Mouse (Mus musculus) embryonic facial prominence, embryonic 10.5 days (tissue): Measurements from ENCODE around the gene Pde4d. TPM values are rescaled to one million over a fixed set of nuclear protein-coding genes. Genes with fewer than 3 reads are reported as not detected.

Source experiments
- DNase-seq: peaks from one replicate; pipeline ENCODE4 v3.0.0-alpha.2; 2017; ENCODE audit warnings: low spot score
- H3K27ac ChIP-seq: fragments of 300-500 bp; sonication (generic); replicated peaks from 2 replicates; pipeline ENCODE4 v1.5.1; 2016; ENCODE audit warnings: mild to moderate bottlenecking
- H3K27me3 ChIP-seq: fragments of 300-500 bp; sonication (generic); replicated peaks from 2 replicates; pipeline ENCODE4 v1.6.1; 2016; ENCODE audit warnings: low read depth, mild to moderate bottlenecking; ENCODE audit not compliant: poor library complexity, severe bottlenecking
- H3K36me3 ChIP-seq: fragments of 300-500 bp; sonication (generic); replicated peaks from 2 replicates; pipeline ENCODE4 v1.6.1; 2016; ENCODE audit warnings: mild to moderate bottlenecking, moderate library complexity
- H3K4me1 ChIP-seq: fragments of 300-500 bp; sonication (generic); 2 replicates; pipeline ENCODE4 v1.6.1; 2016
- H3K4me3 ChIP-seq: fragments of 300-500 bp; sonication (generic); 2 replicates; pipeline ENCODE4 v1.5.1; 2016; ENCODE audit warnings: mild to moderate bottlenecking, moderate library complexity
- H3K9me3 ChIP-seq: fragments of 300-500 bp; sonication (generic); 2 replicates; pipeline ENCODE4 v1.6.1; 2016; ENCODE audit warnings: mild to moderate bottlenecking
- WGBS: fragments of 180-500 bp; shearing (Covaris S2); methylation state at CpG from one replicate; pipeline ENCODE4 v1.1.7; 2016; 5-methylcytosine and 5-hydroxymethylcytosine counted together
- polyA plus RNA-seq: library from polyadenylated mRNA; unstranded; fragments of >200 nt; fragmentation: Nextera tagmentation; extraction: Ambion mirVana; gene quantifications from 2 replicates; pipeline ENCODE4 v1.2.1, GENCODE M21; 2016

The Pde4d gene
- polyA plus RNA-seq, 1 experiment from 2014 or later: 19.7 TPM

GRCm38 (mm10) chr13:108622681-108623080 lies 172.9 kb downstream of the Pde4d start:
- DNase-seq: no peak
- H3K27ac ChIP-seq: no peak overlapping the region
- 72% methylated on average over 4 of the region's 4 CpGs for WGBS
- no peaks in the 10 kb centered on the region for H3K9me3 ChIP-seq
- H3K4me1 ChIP-seq: no peaks in the 10 kb centered on the region
- no peak overlapping the region for H3K4me3 ChIP-seq
- no peaks in the 10 kb centered on the region for H3K27me3 ChIP-seq
- no peaks in the 10 kb centered on the region for H3K36me3 ChIP-seq

- no peak for DNase-seq
- WGBS: 78% methylated on average over 3 of the region's 3 CpGs
- Histone ChIP-seq H3K4me3 (no peak overlapping the region), H3K4me1 (no peaks in the 10 kb centered on the region), H3K27ac (no peak overlapping the region), H3K36me3 (no peaks in the 10 kb centered on the region), H3K9me3 (no peaks in the 10 kb centered on the region), H3K27me3 (no peaks in the 10 kb centered on the region)
Observed at GRCm38 (mm10) chr13:108623929-108624328, 174.2 kb downstream of the Pde4d start.

- no peak overlapping the region for H3K4me3 ChIP-seq
- H3K27ac ChIP-seq: no peak overlapping the region
- no peaks in the 10 kb centered on the region for H3K9me3 ChIP-seq
- H3K4me1 ChIP-seq: no peaks in the 10 kb centered on the region
- H3K27me3 ChIP-seq: no peaks in the 10 kb centered on the region
- H3K36me3 ChIP-seq: no peaks in the 10 kb centered on the region
- no peak for DNase-seq
- WGBS: 77% methylated on average over 3 of the region's 3 CpGs
Observed at GRCm38 (mm10) chr13:108626166-108626565, 176.4 kb downstream of the Pde4d start.

- H3K27me3 ChIP-seq: no peaks in the 10 kb centered on the region
- no peak overlapping the region for H3K4me3 ChIP-seq
- H3K4me1 ChIP-seq: no peaks in the 10 kb centered on the region
- no peaks in the 10 kb centered on the region for H3K36me3 ChIP-seq
- DNase-seq: no peak
- WGBS: 89% methylated on average over 2 of the region's 2 CpGs
- H3K27ac ChIP-seq: no peak overlapping the region
- H3K9me3 ChIP-seq: no peaks in the 10 kb centered on the region
Observed at GRCm38 (mm10) chr13:108628501-108628900, 178.8 kb downstream of the Pde4d start.

GRCm38 (mm10) chr13:108630576-108630975 lies 180.8 kb downstream of the Pde4d start:
- Histone ChIP-seq H3K36me3 (no peaks in the 10 kb centered on the region), H3K4me1 (no peaks in the 10 kb centered on the region), H3K27me3 (no peaks in the 10 kb centered on the region), H3K27ac (no peak overlapping the region), H3K4me3 (no peak overlapping the region), H3K9me3 (no peaks in the 10 kb centered on the region)
- WGBS: 82% methylated on average over 2 of the region's 2 CpGs
- no peak for DNase-seq

GRCm38 (mm10) chr13:108631222-108631621 lies 181.5 kb downstream of the Pde4d start:
- no peaks in the 10 kb centered on the region for H3K9me3 ChIP-seq
- no peaks in the 10 kb centered on the region for H3K4me1 ChIP-seq
- no peak overlapping the region for H3K4me3 ChIP-seq
- DNase-seq: no peak
- H3K36me3 ChIP-seq: no peaks in the 10 kb centered on the region
- H3K27ac ChIP-seq: no peak overlapping the region
- WGBS: 66% methylated on average over 3 of the region's 3 CpGs
- no peaks in the 10 kb centered on the region for H3K27me3 ChIP-seq

- Histone ChIP-seq H3K27me3 (no peaks in the 10 kb centered on the region), H3K9me3 (no peaks in the 10 kb centered on the region), H3K36me3 (no peaks in the 10 kb centered on the region), H3K4me1 (no peaks in the 10 kb centered on the region), H3K4me3 (no peak overlapping the region), H3K27ac (no peak overlapping the region)
- no peak for DNase-seq
- 71% methylated on average over 1 of the region's 1 CpGs for WGBS
Observed at GRCm38 (mm10) chr13:108636526-108636925, 186.8 kb downstream of the Pde4d start.

- no peak for DNase-seq
- 86% methylated on average over 5 of the region's 5 CpGs for WGBS
- Histone ChIP-seq H3K4me1 (no peaks in the 10 kb centered on the region), H3K9me3 (no peaks in the 10 kb centered on the region), H3K36me3 (no peaks in the 10 kb centered on the region), H3K27me3 (no peaks in the 10 kb centered on the region), H3K27ac (no peak overlapping the region), H3K4me3 (no peak overlapping the region)
Observed at GRCm38 (mm10) chr13:108642259-108642658, 192.5 kb downstream of the Pde4d start.

GRCm38 (mm10) chr13:108646801-108647200 lies 197.1 kb downstream of the Pde4d start:
- Histone ChIP-seq H3K9me3 (no peaks in the 10 kb centered on the region), H3K27ac (no peak overlapping the region), H3K27me3 (no peaks in the 10 kb centered on the region), H3K4me1 (no peaks in the 10 kb centered on the region), H3K4me3 (no peak overlapping the region), H3K36me3 (no peaks in the 10 kb centered on the region)
- no peak for DNase-seq
- 79% methylated on average over 6 of the region's 6 CpGs for WGBS

GRCm38 (mm10) chr13:108647239-108647638 lies 197.5 kb downstream of the Pde4d start:
- Histone ChIP-seq H3K27ac (no peak overlapping the region), H3K27me3 (no peaks in the 10 kb centered on the region), H3K9me3 (no peaks in the 10 kb centered on the region), H3K4me3 (no peak overlapping the region), H3K36me3 (no peaks in the 10 kb centered on the region), H3K4me1 (no peaks in the 10 kb centered on the region)
- no peak for DNase-seq
- WGBS: 86% methylated on average over 11 of the region's 11 CpGs

GRCm38 (mm10) chr13:108654026-108654723 lies 204.4 kb downstream of the Pde4d start:
- no peak overlapping the region for H3K27ac ChIP-seq
- WGBS: 83% methylated on average over 10 of the region's 10 CpGs
- H3K36me3 ChIP-seq: no peaks in the 10 kb centered on the region
- DNase-seq: no peak
- H3K4me1 ChIP-seq: no peaks in the 10 kb centered on the region
- H3K4me3 ChIP-seq: no peak overlapping the region
- H3K27me3 ChIP-seq: no peaks in the 10 kb centered on the region
- H3K9me3 ChIP-seq: no peaks in the 10 kb centered on the region

- Histone ChIP-seq H3K4me1 (no peaks in the 10 kb centered on the region), H3K36me3 (no peaks in the 10 kb centered on the region), H3K27ac (no peak overlapping the region), H3K9me3 (no peaks in the 10 kb centered on the region), H3K4me3 (no peak overlapping the region), H3K27me3 (no peaks in the 10 kb centered on the region)
- no peak for DNase-seq
Observed at GRCm38 (mm10) chr13:108666579-108666978, 216.8 kb downstream of the Pde4d start.

- Histone ChIP-seq H3K27ac (no peak overlapping the region), H3K4me3 (no peak overlapping the region), H3K27me3 (no peaks in the 10 kb centered on the region), H3K9me3 (no peaks in the 10 kb centered on the region), H3K4me1 (no peaks in the 10 kb centered on the region), H3K36me3 (no peaks in the 10 kb centered on the region)
- no peak for DNase-seq
- WGBS: 88% methylated on average over 1 of the region's 1 CpGs
Observed at GRCm38 (mm10) chr13:108667077-108667476, 217.3 kb downstream of the Pde4d start.
